Comparison of ENCODE assay signal across 16 mouse cellular contexts in genomic region chr1:191419421-191419820, GRCm38 (mm10). TPM values are rescaled to one million over a fixed set of nuclear protein-coding genes. Genes with fewer than 3 reads are reported as not detected.
DNase-seq lines count a peak whose midpoint lies in the region; ATAC-seq lines count a peak whose summit lies in the region.
"Had no signal": no experiment of that assay in that cellular context is flagged by ENCODE, and none has a peak within 500 bp of the region (broad histone marks: within the 10 kb centered on the region; RNA-seq: fewer than 3 reads in every experiment).

No protein-coding gene starts in this region.

- no peak for ATAC-seq in heart, embryonic 16.5 days (replicated peaks; ENCODE audit: extremely low read depth, insufficient read depth, low FRiP score)
- peak; percentile 44; the same call in 1 of the 2 replicates for ATAC-seq in limb, embryonic 12.5 days (ENCODE audit: insufficient number of reproducible peaks, insufficient read depth, low FRiP score, low TSS enrichment, low read depth)
- ATAC-seq in midbrain, embryonic 15.5 days (replicated peaks): no peak
- ATAC-seq: Patski had no signal

- H3K4me2 ChIP-seq in heart, embryonic 16.5 days (ENCODE audit: low read depth, low read length): no peak overlapping the region
- no peak overlapping the region for H3K4me2 ChIP-seq in limb, embryonic 12.5 days
- no peak overlapping the region for H3K4me2 ChIP-seq in midbrain, embryonic 15.5 days
- H3K4me2 ChIP-seq: midbrain, embryonic 11.5 days had no signal

- no peaks in the 10 kb centered on the region for H3K27me3 ChIP-seq in heart, embryonic 16.5 days (ENCODE audit: control insufficient read depth, insufficient read depth, low read length)
- H3K27me3 ChIP-seq in limb, embryonic 12.5 days: no peaks in the 10 kb centered on the region
- H3K27me3 ChIP-seq in midbrain, embryonic 15.5 days (replicated peaks): no peaks in the 10 kb centered on the region
- H3K27me3 ChIP-seq: CH12.LX, Patski had no signal

- DNase-seq in heart, postnatal 4 days: no peak
- peak; percentile 29 for DNase-seq in thymus, postnatal 25 days
- DNase-seq in thymus, postnatal 10 days (ENCODE audit: low spot score in 2 of 2): no peak
- DNase-seq in right cerebral cortex, postnatal 10 days (ENCODE audit: low spot score in 2 of 2): no peak
- DNase-seq: adrenal gland, adult 8-10 months; cerebellum, adult 9-11 months; kidney, postnatal 10 days; lung, postnatal 14 days; right cerebral cortex, postnatal 14 days had no signal

- no peaks in the 10 kb centered on the region for H3K36me3 ChIP-seq in heart, embryonic 16.5 days (ENCODE audit: control insufficient read depth, insufficient read depth)
- H3K36me3 ChIP-seq in limb, embryonic 12.5 days: no peaks in the 10 kb centered on the region
- H3K36me3 ChIP-seq in midbrain, embryonic 15.5 days (replicated peaks): no peaks in the 10 kb centered on the region

- H3K4me3 ChIP-seq in heart, embryonic 16.5 days (ENCODE audit: low read length): no peak overlapping the region
- H3K4me3 ChIP-seq in limb, embryonic 12.5 days (replicated peaks): no peak overlapping the region
- no peak overlapping the region for H3K4me3 ChIP-seq in midbrain, embryonic 15.5 days
- H3K4me3 ChIP-seq: myocyte had no signal

- H3K9ac ChIP-seq in heart, embryonic 16.5 days (ENCODE audit: low read length): peak overlapping the region; percentile 15; the same call in 1 of the 2 replicates
- H3K9ac ChIP-seq in limb, embryonic 12.5 days (replicated peaks): no peak overlapping the region
- H3K9ac ChIP-seq in midbrain, embryonic 15.5 days: no peak overlapping the region

- peaks cover 33% of the 10 kb centered on the region for H3K4me1 ChIP-seq in heart, embryonic 16.5 days (ENCODE audit: control insufficient read depth, insufficient read depth, low read length)
- H3K4me1 ChIP-seq in limb, embryonic 12.5 days (replicated peaks): peaks cover 40% of the 10 kb centered on the region
- no peaks in the 10 kb centered on the region for H3K4me1 ChIP-seq in midbrain, embryonic 15.5 days

- WGBS in heart, embryonic 16.5 days: 56% methylated on average over 6 of the region's 6 CpGs
- WGBS in limb, embryonic 12.5 days: 45% methylated on average over 6 of the region's 6 CpGs
- WGBS in midbrain, embryonic 15.5 days: 59% methylated on average over 6 of the region's 6 CpGs

- no peaks in the 10 kb centered on the region for H3K9me3 ChIP-seq in heart, embryonic 16.5 days (replicated peaks; ENCODE audit: control insufficient read depth, low read length)
- H3K9me3 ChIP-seq in limb, embryonic 12.5 days: no peaks in the 10 kb centered on the region
- no peaks in the 10 kb centered on the region for H3K9me3 ChIP-seq in midbrain, embryonic 15.5 days

- peak overlapping the region; percentile 51 for H3K27ac ChIP-seq in heart, embryonic 16.5 days (ENCODE audit: low read length)
- 0 out of 2 replicates have a peak overlapping the region, but pooled peaks have one; percentile 24 for H3K27ac ChIP-seq in limb, embryonic 12.5 days
- H3K27ac ChIP-seq in midbrain, embryonic 15.5 days: no peak overlapping the region

RNA-seq across cellular contexts. Expression of gene Ppp2r5a, which starts 16.3 kb away (rescaled TPM):
- 22.8 and 27.2 TPM in 2 replicates for polyA plus RNA-seq in heart, embryonic 16.5 days (2015; fragmentation: Nextera tagmentation; extraction: Ambion mirVana)
- 10 to 100 TPM; 90.7 to 95.0 TPM for total RNA-seq in heart, postnatal 4 days (2021)
- 11.7 and 18.7 TPM in 2 replicates for polyA plus RNA-seq in limb, embryonic 12.5 days (2016; fragmentation: Nextera tagmentation; extraction: Ambion mirVana)
- polyA plus RNA-seq in midbrain, embryonic 15.5 days (2015; fragmentation: Nextera tagmentation; extraction: Ambion mirVana): 8.3 and 9.4 TPM in 2 replicates
